ENCODE assay signal across 16 mouse cellular contexts in genomic region chr14:29878423-29878800, GRCm38 (mm10).
"Had no signal": no experiment of that assay in that cellular context is flagged by ENCODE, and none has a peak within 500 bp of the region (broad histone marks: within the 10 kb centered on the region; RNA-seq: fewer than 3 reads in every experiment).

No protein-coding gene starts in this region.

- H3K9me3 ChIP-seq: limb, embryonic 15.5 days; midbrain, embryonic 13.5 days; neural tube, embryonic 13.5 days had no signal

- H3K9ac ChIP-seq: limb, embryonic 15.5 days; liver, embryonic 14.5 days; liver, postnatal 0 days; lung, embryonic 14.5 days; midbrain, embryonic 13.5 days; neural tube, embryonic 13.5 days had no signal

- H3K36me3 ChIP-seq: limb, embryonic 15.5 days; midbrain, embryonic 13.5 days; neural tube, embryonic 13.5 days had no signal

- H3K27ac ChIP-seq: limb, embryonic 15.5 days; liver, embryonic 14.5 days; macrophage; midbrain, embryonic 13.5 days; neural tube, embryonic 13.5 days; stomach, postnatal 0 days had no signal

- ATAC-seq: liver, postnatal 0 days; midbrain, embryonic 13.5 days; midbrain, embryonic 16.5 days had no signal

- H3K4me2 ChIP-seq: limb, embryonic 15.5 days; liver, embryonic 11.5 days; lung, embryonic 14.5 days; midbrain, embryonic 13.5 days; neural tube, embryonic 13.5 days had no signal

- DNase-seq: kidney, postnatal 14 days; layer of hippocampus, postnatal 36 days; liver, postnatal 0 days; lung, embryonic 14.5 days; thymus, adult 18-20 months; thymus, postnatal 14 days; thymus, postnatal 4 days had no signal

- H3K27me3 ChIP-seq: limb, embryonic 15.5 days; midbrain, embryonic 13.5 days; neural tube, embryonic 13.5 days had no signal

- H3K4me3 ChIP-seq: limb, embryonic 15.5 days; midbrain, embryonic 13.5 days; myocyte; neural tube, embryonic 13.5 days had no signal

- H3K4me1 ChIP-seq: midbrain, embryonic 13.5 days; neural tube, embryonic 13.5 days had no signal
